Mouse (Mus musculus): Measurements from ENCODE around the gene Lig1.

Lig1 gene

DNA sequence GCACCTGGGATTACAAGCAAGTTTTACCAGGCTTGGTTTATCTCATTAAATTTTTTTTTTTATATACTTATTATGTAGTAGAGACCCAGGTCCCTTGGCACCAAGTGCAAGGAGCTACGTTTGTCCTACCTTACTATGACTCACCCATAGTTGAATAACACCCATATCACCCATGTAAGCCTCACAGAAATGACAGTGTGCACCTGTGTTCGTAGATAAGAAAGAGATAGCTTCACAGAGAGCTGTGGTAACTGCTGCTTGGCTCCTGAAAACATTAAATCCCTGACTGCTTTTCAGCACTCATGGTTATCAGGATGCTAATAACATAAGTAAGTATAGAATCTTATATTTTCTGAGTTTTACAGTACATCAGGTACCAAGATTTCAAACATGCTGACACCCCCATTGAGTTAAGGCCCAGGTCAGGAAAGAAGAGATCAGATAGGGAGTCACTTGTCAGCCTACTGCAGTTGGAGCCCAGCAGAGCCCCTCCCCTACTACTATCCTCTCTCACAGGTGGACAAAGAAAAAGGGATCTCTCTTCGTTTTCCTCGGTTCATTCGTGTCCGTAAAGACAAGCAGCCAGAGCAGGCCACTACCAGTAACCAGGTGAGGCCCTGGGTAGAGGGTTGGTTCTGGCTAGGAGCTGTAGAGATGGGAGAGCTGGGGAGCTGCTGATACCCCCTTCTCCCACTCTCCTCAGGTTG lies 33.6 kb downstream of the Lig1 start:
- no peak for DNase-seq (ENCODE audit: low spot score)

DNA sequence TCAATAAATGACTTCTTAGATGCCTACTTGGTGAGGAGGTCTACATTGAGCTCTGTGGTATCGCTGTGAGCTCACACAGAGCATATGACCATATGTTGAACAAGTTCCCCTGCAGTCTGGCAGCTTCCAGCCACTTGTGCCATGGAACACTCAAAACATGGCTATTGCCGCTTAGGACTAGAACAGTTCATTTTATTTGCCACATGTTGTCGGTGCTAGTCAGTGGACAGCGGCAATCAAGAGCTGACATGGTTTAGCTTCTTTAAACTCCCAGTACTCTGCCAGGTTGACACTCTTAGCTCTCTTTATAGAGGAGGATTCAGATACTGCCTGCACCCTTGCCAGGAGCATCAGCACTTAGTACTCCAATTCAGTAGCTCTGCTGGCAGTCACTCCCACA lies 34.3 kb downstream of the Lig1 start:
- no peak for DNase-seq (ENCODE audit: low spot score)

DNA sequence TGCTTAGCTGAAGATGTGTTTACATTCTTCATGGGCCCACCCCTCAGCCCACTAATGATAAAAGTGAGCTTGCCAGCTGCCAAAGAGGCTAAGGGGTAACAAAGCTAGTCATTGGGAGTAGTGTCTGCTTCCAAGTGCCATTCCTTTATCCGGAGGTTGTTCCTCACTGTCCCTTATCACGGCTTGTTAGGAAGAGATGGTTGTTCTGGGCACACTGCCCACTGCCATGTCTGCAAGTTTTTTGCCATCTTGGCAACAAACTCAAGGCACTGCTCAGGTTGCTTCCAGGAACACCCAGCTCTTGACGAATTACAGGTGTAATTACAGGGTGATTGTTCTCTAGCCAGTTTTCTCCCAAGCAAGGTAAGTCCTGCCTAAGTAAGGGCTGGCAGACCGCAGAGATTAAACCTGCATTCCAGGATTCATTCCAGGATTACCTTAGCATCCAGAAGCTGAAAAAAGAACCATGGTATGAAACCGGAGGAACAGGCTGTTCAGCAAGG lies 37.1 kb downstream of the Lig1 start:
- peak; percentile 16 for DNase-seq (ENCODE audit: low spot score)

DNA sequence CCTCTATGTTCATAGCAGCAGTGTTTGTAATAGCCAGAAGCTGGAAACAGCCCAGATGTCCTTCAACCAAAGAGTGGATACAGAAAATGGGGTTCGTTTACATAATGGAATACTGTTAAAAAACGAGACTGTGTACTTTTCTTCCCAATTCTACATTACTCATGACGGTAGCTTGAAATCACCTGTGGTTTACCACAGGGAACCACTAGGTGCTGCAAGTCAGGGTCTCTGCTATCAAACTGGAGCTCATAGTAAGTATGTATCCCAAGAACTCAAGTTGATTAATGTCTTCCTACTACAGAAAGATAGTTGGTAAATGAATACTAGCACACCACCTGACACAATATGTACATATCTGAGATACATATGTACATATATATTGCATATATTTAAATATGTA lies 44.3 kb downstream of the Lig1 start:
- no peak for DNase-seq (ENCODE audit: low spot score)

DNA sequence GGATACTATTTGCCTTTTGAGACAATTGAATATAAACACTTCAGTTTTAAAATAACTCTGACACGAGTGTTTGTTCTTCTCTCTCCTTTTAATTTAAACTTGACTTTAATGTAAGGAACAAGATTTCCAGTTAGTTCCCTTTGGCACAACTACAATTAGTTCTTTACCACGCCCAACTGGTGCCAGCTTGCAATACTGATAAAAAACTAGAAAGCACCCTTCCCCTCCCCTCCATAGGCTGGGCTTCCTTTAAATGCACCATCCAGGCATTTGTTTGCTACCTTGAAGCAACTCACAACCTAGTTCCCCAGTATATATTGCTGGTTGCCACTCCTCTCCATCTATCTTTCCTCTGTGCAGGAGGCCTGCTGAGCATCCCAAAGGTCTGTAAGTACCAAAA lies 47.2 kb downstream of the Lig1 start, which contains the start of gene Pla2g4c:
TSS of gene Pla2g4c (plus strand) at position 340 of the 400 bp plus-strand sequence.
- DNase-seq (ENCODE audit: low spot score) = no peak

GRCm38 (mm10) chr7:13330575-13330974 lies 53.5 kb downstream of the Lig1 start:
- no peak for DNase-seq (ENCODE audit: low spot score)

DNA sequence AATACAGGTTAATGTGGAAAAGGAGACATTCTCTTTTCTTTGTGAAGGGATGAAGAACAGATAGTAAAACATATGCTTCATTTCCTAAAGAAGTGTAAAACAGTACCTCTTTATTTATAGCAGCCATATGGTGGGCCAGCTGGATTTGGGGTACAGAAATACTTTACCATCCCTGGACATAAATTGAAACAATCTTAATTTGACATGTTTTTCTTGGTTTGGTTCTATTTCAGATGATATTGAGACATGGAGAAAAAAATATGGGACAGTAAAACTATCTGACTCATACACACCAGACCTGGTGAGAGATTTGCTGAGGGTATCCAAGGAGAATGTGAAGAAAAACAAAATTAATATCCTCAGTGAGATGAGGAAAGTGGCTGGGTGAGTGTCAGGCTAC lies 78.9 kb downstream of the Lig1 start:
- no peak for DNase-seq (ENCODE audit: low spot score)
